Mouse (Mus musculus) CH12.LX (cell line): Measurements from ENCODE around the gene Cdh4. TPM values are rescaled to one million over a fixed set of nuclear protein-coding genes. Genes with fewer than 3 reads are reported as not detected.

Experiments used
- DNase-seq: peaks from one replicate; pipeline ENCODE4 v3.0.0-alpha.2; 2013; ENCODE audit errors: extremely low read depth
- H3K27ac ChIP-seq: 2 replicates; pipeline ENCODE4 v1.5.1; 2012; ENCODE audit warnings: low read depth, mild to moderate bottlenecking, control low read depth, moderate library complexity; ENCODE audit not compliant: insufficient read depth
- H3K27me3 ChIP-seq: replicated peaks from 2 replicates; pipeline ENCODE3; 2012; ENCODE audit warnings: inconsistent platforms
- H3K36me3 ChIP-seq, 2 experiments: replicated peaks in 1 of 2; 2 replicates each; pipeline versions ENCODE3 to v1.6.1; 2012; ENCODE audit warnings: inconsistent platforms in 1 of 2, low read length in 1 of 2, mild to moderate bottlenecking in 1 of 2, mixed read lengths in 1 of 2, moderate library complexity in 1 of 2; ENCODE audit not compliant: control insufficient read depth in 1 of 2, insufficient read depth in 1 of 2
- H3K4me1 ChIP-seq, 2 experiments: 2 replicates each; pipeline ENCODE4 v1.6.1; 2012; ENCODE audit warnings: inconsistent platforms in 1 of 2, moderate library complexity in 1 of 2; ENCODE audit not compliant: insufficient read depth in 2 of 2, control insufficient read depth in 1 of 2
- H3K4me2 ChIP-seq: 2 replicates; pipeline ENCODE4 v1.6.1; 2012; ENCODE audit warnings: low read depth, mild to moderate bottlenecking, control low read depth; ENCODE audit not compliant: poor library complexity, insufficient read depth, severe bottlenecking
- H3K4me3 ChIP-seq, 3 experiments: fragments of 150-350 bp in 1 of 3; sonication (generic) in 1 of 3; replicated peaks in 1 of 3; 2 replicates each; pipeline versions ENCODE3 to v1.5.1; 2011 to 2012; ENCODE audit warnings: low read depth in 2 of 3, low read length in 2 of 3, mild to moderate bottlenecking in 2 of 3, moderate library complexity in 2 of 3, control low read depth in 1 of 3, improper control_type of control experiment in 1 of 3, inconsistent platforms in 1 of 3, mixed read lengths in 1 of 3; ENCODE audit not compliant: poor library complexity in 1 of 3
- H3K79me2 ChIP-seq: replicated peaks from 2 replicates; pipeline ENCODE4 v1.6.1; 2012; ENCODE audit warnings: mild to moderate bottlenecking, moderate library complexity; ENCODE audit not compliant: control insufficient read depth, poor library complexity, insufficient read depth, severe bottlenecking; ENCODE audit errors: extremely low read depth
- H3K9ac ChIP-seq: 2 replicates; pipeline ENCODE4 v1.6.1; 2012; ENCODE audit warnings: low read depth, mild to moderate bottlenecking, control low read depth, moderate library complexity; ENCODE audit not compliant: insufficient read depth
- H3K9me3 ChIP-seq: replicated peaks from 2 replicates; pipeline ENCODE3; 2012; ENCODE audit warnings: low read length, inconsistent platforms, mixed read lengths
- BHLHE40 ChIP-seq: IDR thresholded peaks from 2 replicates; pipeline ENCODE4 v1.6.1; 2011; ENCODE audit warnings: mild to moderate bottlenecking, low read depth, low read length, improper control_type of control experiment
- CHD2 ChIP-seq: IDR thresholded peaks from 2 replicates; pipeline ENCODE4 v1.6.1; 2011; ENCODE audit warnings: low read length, improper control_type of control experiment
- E2F4 ChIP-seq: IDR thresholded peaks from 2 replicates; pipeline ENCODE4 v1.6.1; 2011; ENCODE audit warnings: low read depth, low read length, improper control_type of control experiment; ENCODE audit not compliant: insufficient replicate concordance
- GABPA ChIP-seq: IDR thresholded peaks from 2 replicates; pipeline ENCODE4 v1.6.1; 2012; ENCODE audit warnings: low read depth, low read length, improper control_type of control experiment, inconsistent platforms; ENCODE audit not compliant: insufficient replicate concordance
- HCFC1 ChIP-seq: IDR thresholded peaks from 2 replicates; pipeline ENCODE4 v1.6.1; 2012; ENCODE audit warnings: low read depth, mild to moderate bottlenecking, inconsistent platforms, low read length, improper control_type of control experiment
- KAT2A ChIP-seq: IDR thresholded peaks from 2 replicates; pipeline ENCODE4 v1.6.1; 2012; ENCODE audit warnings: low read length, improper control_type of control experiment, inconsistent platforms; ENCODE audit not compliant: insufficient replicate concordance
- MAFK ChIP-seq: IDR thresholded peaks from 2 replicates; pipeline ENCODE4 v1.6.1; 2011; ENCODE audit warnings: low read length, improper control_type of control experiment; ENCODE audit not compliant: insufficient replicate concordance
- MAX ChIP-seq: IDR thresholded peaks from 2 replicates; pipeline ENCODE4 v1.6.1; 2011; ENCODE audit warnings: low read length, improper control_type of control experiment
- MAZ ChIP-seq: IDR thresholded peaks from 2 replicates; pipeline ENCODE4 v1.6.1; 2012; ENCODE audit warnings: low read depth, mild to moderate bottlenecking, inconsistent platforms, low read length, improper control_type of control experiment, moderate library complexity
- NELFE ChIP-seq: IDR thresholded peaks from 2 replicates; pipeline ENCODE4 v1.6.1; 2011; ENCODE audit warnings: low read depth, low read length, improper control_type of control experiment
- NRF1 ChIP-seq: IDR thresholded peaks from 2 replicates; pipeline ENCODE4 v1.6.1; 2014; ENCODE audit warnings: low read depth, mild to moderate bottlenecking, inconsistent platforms, low read length, improper control_type of control experiment, moderate library complexity
- POLR2A ChIP-seq: IDR thresholded peaks from 2 replicates; pipeline ENCODE4 v1.6.1; 2011; ENCODE audit warnings: low read depth, mild to moderate bottlenecking, improper control_type of control experiment, low read length
- POLR2AphosphoS2 ChIP-seq: IDR thresholded peaks from 2 replicates; pipeline ENCODE4 v1.6.1; 2011; ENCODE audit warnings: low read depth, low read length, improper control_type of control experiment
- RCOR1 ChIP-seq: conservative IDR thresholded peaks from 2 replicates; pipeline ENCODE4 v1.6.1; 2012; ENCODE audit warnings: low read depth, mild to moderate bottlenecking, inconsistent platforms, low read length, improper control_type of control experiment
- SIN3A ChIP-seq: IDR thresholded peaks from 2 replicates; pipeline ENCODE4 v1.6.1; 2012; ENCODE audit warnings: low read length, improper control_type of control experiment, inconsistent platforms
- TCF12 ChIP-seq: IDR thresholded peaks from 2 replicates; pipeline ENCODE4 v1.6.1; 2014; ENCODE audit warnings: low read depth, mild to moderate bottlenecking, inconsistent platforms, low read length, improper control_type of control experiment
- USF2 ChIP-seq: conservative IDR thresholded peaks from 2 replicates; pipeline ENCODE4 v1.6.1; 2011; ENCODE audit warnings: low read depth, low read length, improper control_type of control experiment
- ZNF384 ChIP-seq: IDR thresholded peaks from 2 replicates; pipeline ENCODE4 v1.6.1; 2012; ENCODE audit warnings: low read depth, low read length, improper control_type of control experiment, inconsistent platforms
- dilution Hi-C: fragments of 300-500 bp; cut with MboI; formaldehyde crosslinking; loops from 2 replicates; pipeline ENCODE4 v1.14.3; 2020; ENCODE audit warnings: low sequenced_read_pairs; ENCODE audit not compliant: extremely low pct_unique_long_range_greater_than_20kb, extremely low pct_ligation_motif_present
- in situ Hi-C: fragments of 300-500 bp; cut with MboI; formaldehyde crosslinking; loops from 3 replicates; pipeline ENCODE4 v1.14.3; 2019; ENCODE audit warnings: low sequenced_read_pairs, low pct_ligation_motif_present, low pct_unique_long_range_greater_than_20kb, mixed read lengths
- polyA plus RNA-seq: library from polyadenylated mRNA; unstranded; fragments of >175 nt; gene quantifications from 2 replicates; pipeline ENCODE4 v1.2.1, GENCODE M21; 2012; ENCODE audit warnings: low read depth; ENCODE audit not compliant: insufficient read length
- total RNA-seq, 2 experiments: library from RNA; depleted of rRNA; stranded (reverse); fragments of 300-350 nt in 1 of 2; fragments of >200 nt in 1 of 2; gene quantifications; 2 replicates each; pipeline ENCODE4 v1.2.3; 2012 to 2014

Gene Cdh4
- total and polyA plus RNA-seq, 3 experiments, result not detected

DNA sequence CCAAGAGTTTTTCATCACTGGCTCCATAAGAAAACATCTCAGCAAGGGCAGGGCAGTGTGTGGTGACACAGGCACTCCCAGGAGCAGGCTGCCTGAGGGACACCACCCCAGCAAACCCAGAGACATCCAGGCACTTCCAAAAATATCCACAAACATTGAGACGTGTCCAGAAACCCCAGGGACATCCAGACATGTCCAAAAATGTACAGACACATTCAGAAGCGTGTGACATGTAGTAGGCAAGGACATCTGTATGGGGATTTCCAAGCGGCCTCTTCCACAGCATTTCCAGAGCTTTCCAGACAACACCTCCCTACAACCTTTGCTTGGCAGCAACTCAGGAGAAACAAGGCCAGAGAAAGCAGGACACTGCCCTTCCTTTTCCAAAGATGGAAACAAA, 425.4 kb downstream of the Cdh4 start:
- no peak for DNase-seq
- no peaks in the 10 kb centered on the region for H3K4me1 ChIP-seq
- in situ Hi-C loops, result loop anchor here (10.0 kb wide), 1 partner anchor 293 kb away; no protein-coding TSS in a partner anchor
- no peak overlapping the region for H3K4me2 ChIP-seq
- no peaks in the 10 kb centered on the region for H3K36me3 ChIP-seq
- H3K27ac ChIP-seq, result no peak overlapping the region
- H3K4me3 ChIP-seq, result no peak overlapping the region
- H3K27me3 ChIP-seq, result peaks cover 81% of the 10 kb centered on the region
- H3K79me2 ChIP-seq, result no peaks in the 10 kb centered on the region
- TF ChIP-seq MAZ (no peak), CHD2 (no peak), NRF1 (no peak), GABPA (no peak), POLR2A (no peak), NELFE (no peak), BHLHE40 (no peak), E2F4 (no peak), TCF12 (no peak), MAFK (no peak), POLR2AphosphoS2 (no peak), KAT2A (no peak), RCOR1 (no peak), ZNF384 (no peak), USF2 (no peak)
- TF ChIP-seq, all 38 proteins: peak for 0
- Histone ChIP-seq H3K9me3 (no peaks in the 10 kb centered on the region), H3K9ac (no peak overlapping the region)
- dilution Hi-C loops, result no loop called here

DNA sequence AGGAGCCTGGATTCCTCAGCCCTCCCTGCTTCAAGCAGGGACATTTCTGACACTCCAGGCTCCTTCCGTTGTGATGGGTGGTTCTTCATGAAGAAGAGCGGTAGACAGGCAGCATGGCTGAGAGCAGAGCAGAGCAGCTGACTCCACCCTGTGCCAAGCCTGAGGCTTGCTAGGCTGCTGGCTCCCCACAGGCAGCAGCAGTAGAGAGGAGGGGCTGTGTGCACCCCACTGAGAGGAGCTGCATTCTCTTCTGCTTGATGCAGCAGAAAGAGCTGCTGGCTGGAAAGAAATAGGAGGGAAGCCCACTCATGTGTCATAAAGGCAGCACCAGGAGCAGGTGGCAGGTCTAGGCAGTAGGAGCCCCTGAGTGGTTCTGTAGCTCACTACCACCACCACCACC, 427.6 kb downstream of the Cdh4 start:
- DNase-seq, result no peak
- Histone ChIP-seq H3K36me3 (no peaks in the 10 kb centered on the region), H3K27me3 (peaks cover 76% of the 10 kb centered on the region), H3K4me3 (no peak overlapping the region), H3K4me1 (no peaks in the 10 kb centered on the region)
- no peak for TF ChIP-seq HCFC1
- TF ChIP-seq SIN3A, result no peak
- TF ChIP-seq MAFK, result no peak
- TF ChIP-seq CHD2, result no peak
- no peak for TF ChIP-seq BHLHE40
- TF ChIP-seq MAX, result no peak
- no peak for TF ChIP-seq NRF1
- TF ChIP-seq, all 38 proteins: peak for 0
- in situ Hi-C loops, result loop anchor here (10.0 kb wide), 1 partner anchor 295 kb away; no protein-coding TSS in a partner anchor
- dilution Hi-C loops, result no loop called here
- Histone ChIP-seq H3K9ac (no peak overlapping the region), H3K4me2 (no peak overlapping the region), H3K27ac (no peak overlapping the region), H3K79me2 (no peaks in the 10 kb centered on the region), H3K9me3 (no peaks in the 10 kb centered on the region)
